Mouse (Mus musculus) left cerebral cortex, postnatal 25 days (tissue): ENCODE data around the gene Gm10283. TPM values are rescaled to one million over a fixed set of nuclear protein-coding genes. Genes with fewer than 3 reads are reported as not detected.

Source experiments
- total RNA-seq, 2 experiments: library from RNA; stranded (reverse); gene quantifications; 2 replicates each; pipeline ENCODE4 v1.2.3; 2021

The Gm10283 gene
- total RNA-seq, 2 experiments from 2014 or later = not detected

Other genes starting within 250 kb of the Gm10283 start
- gene Aadat, start 2.7 kb upstream of the Gm10283 start, total RNA-seq = under 1 TPM; 0.18 to 0.21 TPM
- 10 to 100 TPM; 49.8 to 57.8 TPM for gene Mfap3l, start 129.6 kb upstream of the Gm10283 start, total RNA-seq